Mouse (Mus musculus): Measurements from ENCODE around the gene C530008M17Rik. TPM values are rescaled to one million over a fixed set of nuclear protein-coding genes. Genes with fewer than 3 reads are reported as not detected.

The C530008M17Rik gene
- polyA plus RNA-seq, 1 experiment from 2014 or later: 56.9 TPM

- Histone ChIP-seq H3K9me3 (ENCODE audit: control insufficient read depth, low read length) (no peaks in the 10 kb centered on the region), H3K36me3 (replicated peaks; ENCODE audit: control insufficient read depth, insufficient read depth) (no peaks in the 10 kb centered on the region), H3K4me1 (replicated peaks; ENCODE audit: control insufficient read depth, insufficient read depth, low read length) (no peaks in the 10 kb centered on the region), H3K27me3 (ENCODE audit: control insufficient read depth, insufficient read depth, low read length) (no peaks in the 10 kb centered on the region), H3K4me2 (replicated peaks) (no peak overlapping the region), H3K4me3 (replicated peaks; ENCODE audit: low read length) (no peak overlapping the region), H3K27ac (no peak overlapping the region), H3K9ac (no peak overlapping the region)
- DNase-seq (ENCODE audit: low spot score) (no peak), ATAC-seq (ENCODE audit: low FRiP score) (no peak)
- 85% methylated on average over 4 of the region's 4 CpGs for WGBS
These were observed 19.1 kb downstream of the C530008M17Rik start for GRCm38 (mm10) chr5:76675369-76675768.

GRCm38 (mm10) chr5:76680959-76681358 is 24.6 kb downstream of the C530008M17Rik start:
- H3K36me3 ChIP-seq (replicated peaks; ENCODE audit: control insufficient read depth, insufficient read depth): no peaks in the 10 kb centered on the region
- no peak for ATAC-seq (ENCODE audit: low FRiP score)
- peaks cover 17% of the 10 kb centered on the region for H3K4me1 ChIP-seq (replicated peaks; ENCODE audit: control insufficient read depth, insufficient read depth, low read length)
- H3K27me3 ChIP-seq (ENCODE audit: control insufficient read depth, insufficient read depth, low read length): no peaks in the 10 kb centered on the region
- H3K9ac ChIP-seq: no peak overlapping the region
- no peaks in the 10 kb centered on the region for H3K9me3 ChIP-seq (ENCODE audit: control insufficient read depth, low read length)
- no peak overlapping the region for H3K4me3 ChIP-seq (replicated peaks; ENCODE audit: low read length)
- no peak overlapping the region for H3K27ac ChIP-seq
- no peak for DNase-seq (ENCODE audit: low spot score)
- H3K4me2 ChIP-seq (replicated peaks): no peak overlapping the region
- 98% methylated on average over 2 of the region's 3 CpGs for WGBS

- DNase-seq (ENCODE audit: low spot score): no peak
- no peak for ATAC-seq (ENCODE audit: low FRiP score)
- H3K36me3 ChIP-seq (replicated peaks; ENCODE audit: control insufficient read depth, insufficient read depth): no peaks in the 10 kb centered on the region
- peaks cover 17% of the 10 kb centered on the region for H3K4me1 ChIP-seq (replicated peaks; ENCODE audit: control insufficient read depth, insufficient read depth, low read length)
- H3K27me3 ChIP-seq (ENCODE audit: control insufficient read depth, insufficient read depth, low read length): no peaks in the 10 kb centered on the region
- H3K9ac ChIP-seq: no peak overlapping the region
- 60% methylated on average over 4 of the region's 4 CpGs for WGBS
- no peak overlapping the region for H3K27ac ChIP-seq
- H3K4me2 ChIP-seq (replicated peaks): no peak overlapping the region
- no peaks in the 10 kb centered on the region for H3K9me3 ChIP-seq (ENCODE audit: control insufficient read depth, low read length)
- H3K4me3 ChIP-seq (replicated peaks; ENCODE audit: low read length): no peak overlapping the region
These were observed 25.8 kb downstream of the C530008M17Rik start for GRCm38 (mm10) chr5:76681895-76682656.

GRCm38 (mm10) chr5:76683455-76683854 is 27.1 kb downstream of the C530008M17Rik start:
- H3K27ac ChIP-seq: peak overlapping the region; percentile 46; the same call in 1 of the 2 replicates
- 35% methylated on average over 5 of the region's 5 CpGs for WGBS
- H3K9me3 ChIP-seq (ENCODE audit: control insufficient read depth, low read length): no peaks in the 10 kb centered on the region
- DNase-seq (ENCODE audit: low spot score) (peak; percentile 49), ATAC-seq (ENCODE audit: low FRiP score) (no peak)
- H3K4me2 ChIP-seq (replicated peaks): no peak overlapping the region; the same call in 1 of the 2 replicates
- no peak overlapping the region for H3K4me3 ChIP-seq (replicated peaks; ENCODE audit: low read length)
- H3K9ac ChIP-seq: no peak overlapping the region
- H3K27me3 ChIP-seq (ENCODE audit: control insufficient read depth, insufficient read depth, low read length): no peaks in the 10 kb centered on the region
- H3K36me3 ChIP-seq (replicated peaks; ENCODE audit: control insufficient read depth, insufficient read depth): no peaks in the 10 kb centered on the region
- H3K4me1 ChIP-seq (replicated peaks; ENCODE audit: control insufficient read depth, insufficient read depth, low read length): peaks cover 17% of the 10 kb centered on the region

- no peak for DNase-seq (ENCODE audit: low spot score)
- Histone ChIP-seq H3K27me3 (ENCODE audit: control insufficient read depth, insufficient read depth, low read length) (no peaks in the 10 kb centered on the region), H3K4me3 (replicated peaks; ENCODE audit: low read length) (no peak overlapping the region), H3K27ac (no peak overlapping the region), H3K9ac (no peak overlapping the region), H3K9me3 (ENCODE audit: control insufficient read depth, low read length) (no peaks in the 10 kb centered on the region), H3K4me2 (replicated peaks) (no peak overlapping the region), H3K4me1 (replicated peaks; ENCODE audit: control insufficient read depth, insufficient read depth, low read length) (peaks cover 20% of the 10 kb centered on the region), H3K36me3 (replicated peaks; ENCODE audit: control insufficient read depth, insufficient read depth) (no peaks in the 10 kb centered on the region)
- WGBS: 92% methylated on average over 15 of the region's 15 CpGs
- ATAC-seq (ENCODE audit: low FRiP score): no peak
These were observed 28.6 kb downstream of the C530008M17Rik start for GRCm38 (mm10) chr5:76684658-76685605.

- no peaks in the 10 kb centered on the region for H3K9me3 ChIP-seq (ENCODE audit: control insufficient read depth, low read length)
- no peaks in the 10 kb centered on the region for H3K36me3 ChIP-seq (replicated peaks; ENCODE audit: control insufficient read depth, insufficient read depth)
- H3K9ac ChIP-seq: no peak overlapping the region
- H3K27ac ChIP-seq: no peak overlapping the region
- ATAC-seq (ENCODE audit: low FRiP score) (no peak), DNase-seq (ENCODE audit: low spot score) (no peak)
- no peak overlapping the region for H3K4me2 ChIP-seq (replicated peaks)
- H3K4me3 ChIP-seq (replicated peaks; ENCODE audit: low read length): no peak overlapping the region
- 90% methylated on average over 10 of the region's 10 CpGs for WGBS
- peaks cover 25% of the 10 kb centered on the region for H3K4me1 ChIP-seq (replicated peaks; ENCODE audit: control insufficient read depth, insufficient read depth, low read length)
- H3K27me3 ChIP-seq (ENCODE audit: control insufficient read depth, insufficient read depth, low read length): no peaks in the 10 kb centered on the region
These were observed 31.8 kb downstream of the C530008M17Rik start for GRCm38 (mm10) chr5:76687961-76688600.

- ATAC-seq (ENCODE audit: low FRiP score): no peak
These were observed 32.3 kb downstream of the C530008M17Rik start for GRCm38 (mm10) chr5:76688643-76689042.

GRCm38 (mm10) chr5:76690177-76690593 is 33.9 kb downstream of the C530008M17Rik start:
- no peaks in the 10 kb centered on the region for H3K9me3 ChIP-seq (ENCODE audit: control insufficient read depth, low read length)
- WGBS: 62% methylated on average over 5 of the region's 5 CpGs

More at GRCm38 (mm10) chr5:76688643-76689042, 32.3 kb downstream of the C530008M17Rik start:
- peaks cover 23% of the 10 kb centered on the region for H3K4me1 ChIP-seq (replicated peaks; ENCODE audit: control insufficient read depth, insufficient read depth, low read length)
- no peak for DNase-seq (ENCODE audit: low spot score)
- H3K9ac ChIP-seq: no peak overlapping the region
- no peaks in the 10 kb centered on the region for H3K36me3 ChIP-seq (replicated peaks; ENCODE audit: control insufficient read depth, insufficient read depth)
- no peak overlapping the region for H3K4me2 ChIP-seq (replicated peaks)
- H3K9me3 ChIP-seq (ENCODE audit: control insufficient read depth, low read length): no peaks in the 10 kb centered on the region
- H3K27ac ChIP-seq: no peak overlapping the region
- no peak overlapping the region for H3K4me3 ChIP-seq (replicated peaks; ENCODE audit: low read length)
- no peaks in the 10 kb centered on the region for H3K27me3 ChIP-seq (ENCODE audit: control insufficient read depth, insufficient read depth, low read length)
- WGBS: 82% methylated on average over 6 of the region's 6 CpGs

GRCm38 (mm10) chr5:76691251-76691650 is 34.9 kb downstream of the C530008M17Rik start:
- ATAC-seq (ENCODE audit: low FRiP score) (no peak), DNase-seq (ENCODE audit: low spot score) (no peak)
- H3K9ac ChIP-seq: no peak overlapping the region
- H3K9me3 ChIP-seq (ENCODE audit: control insufficient read depth, low read length): no peaks in the 10 kb centered on the region
- no peak overlapping the region for H3K27ac ChIP-seq
- H3K4me3 ChIP-seq (replicated peaks; ENCODE audit: low read length): no peak overlapping the region
- no peaks in the 10 kb centered on the region for H3K27me3 ChIP-seq (ENCODE audit: control insufficient read depth, insufficient read depth, low read length)
- H3K36me3 ChIP-seq (replicated peaks; ENCODE audit: control insufficient read depth, insufficient read depth): no peaks in the 10 kb centered on the region
- no peak overlapping the region for H3K4me2 ChIP-seq (replicated peaks)
- peaks cover 22% of the 10 kb centered on the region; the same call in 1 of the 2 replicates for H3K4me1 ChIP-seq (replicated peaks; ENCODE audit: control insufficient read depth, insufficient read depth, low read length)
- 72% methylated on average over 5 of the region's 5 CpGs for WGBS

More at GRCm38 (mm10) chr5:76690177-76690593, 33.9 kb downstream of the C530008M17Rik start:
- peaks cover 22% of the 10 kb centered on the region; the same call in 1 of the 2 replicates for H3K4me1 ChIP-seq (replicated peaks; ENCODE audit: control insufficient read depth, insufficient read depth, low read length)
- H3K36me3 ChIP-seq (replicated peaks; ENCODE audit: control insufficient read depth, insufficient read depth): no peaks in the 10 kb centered on the region
- H3K4me2 ChIP-seq (replicated peaks): no peak overlapping the region
- DNase-seq (ENCODE audit: low spot score): no peak
- H3K27ac ChIP-seq: no peak overlapping the region
- ATAC-seq (ENCODE audit: low FRiP score): no peak
- H3K9ac ChIP-seq: no peak overlapping the region
- no peaks in the 10 kb centered on the region for H3K27me3 ChIP-seq (ENCODE audit: control insufficient read depth, insufficient read depth, low read length)
- H3K4me3 ChIP-seq (replicated peaks; ENCODE audit: low read length): no peak overlapping the region

Data from hindbrain, embryonic 14.5 days (tissue).